Mouse (Mus musculus): ENCODE results near the gene Aplp1.

DNA sequence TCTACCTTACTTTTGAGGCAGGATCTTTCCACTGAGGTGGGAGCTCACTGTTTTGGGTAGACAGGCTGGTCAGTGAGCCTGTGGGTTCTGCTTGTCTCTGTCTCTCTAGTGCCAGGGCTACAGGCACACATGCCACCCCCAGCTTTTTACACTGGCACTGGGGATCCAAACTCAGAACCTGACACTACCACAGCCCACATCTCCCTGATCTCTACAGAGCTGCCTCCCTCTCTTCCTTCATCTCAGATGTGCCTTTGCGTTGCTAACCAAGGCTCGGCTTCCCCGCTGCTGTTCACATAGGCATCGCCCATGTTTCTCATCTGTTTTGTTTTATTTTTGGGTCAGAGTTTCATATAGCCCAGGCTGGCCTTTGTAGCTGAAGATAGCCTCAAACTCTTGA lies 51.7 kb downstream of the Aplp1 start:
- TF ChIP-seq EP300 (IDR thresholded peaks at IDR 0.05; ENCODE audit: low read depth) (no peak), CTCF (IDR thresholded peaks at IDR 0.05; ENCODE audit: low read depth) (no peak)
